Mouse (Mus musculus) heart, adult 2 months (tissue): ENCODE measurements around the gene Ago1. TPM values are rescaled to one million over a fixed set of nuclear protein-coding genes. Genes with fewer than 3 reads are reported as not detected.
A peak's percentile ranks its signal among the peaks of the same experiment; 100 is the strongest.

Experiments
- DNase-seq, 2 experiments: peaks; one replicate each; pipeline ENCODE4 v3.0.0; 2021
- H3K27ac ChIP-seq: fragments of 200-600 bp; 2 replicates; pipeline ENCODE4 v1.8.1; 2022
- H3K27me3 ChIP-seq: fragments of 200-500 bp; 2 replicates; pipeline ENCODE4 v1.6.1; 2012; ENCODE audit warnings: mild to moderate bottlenecking, low read length, inconsistent platforms, mixed read lengths; ENCODE audit not compliant: control insufficient read depth, insufficient read depth
- H3K36me3 ChIP-seq: fragments of 200-500 bp; 2 replicates; pipeline ENCODE4 v1.6.1; 2012; ENCODE audit warnings: low read length, inconsistent platforms; ENCODE audit not compliant: control insufficient read depth, insufficient read depth
- H3K4me1 ChIP-seq: fragments of 200-500 bp; 2 replicates; pipeline ENCODE4 v1.6.1; 2011; ENCODE audit warnings: low read length; ENCODE audit not compliant: control insufficient read depth, insufficient read depth
- H3K4me3 ChIP-seq: fragments of 200-600 bp; 2 replicates; pipeline ENCODE4 v1.8.1; 2022
- H3K79me2 ChIP-seq: fragments of 200-500 bp; replicated peaks from 2 replicates; pipeline ENCODE4 v1.6.1; 2012; ENCODE audit warnings: mild to moderate bottlenecking, inconsistent platforms, low read length, moderate library complexity, mixed read lengths; ENCODE audit not compliant: control insufficient read depth, insufficient read depth
- H3K9ac ChIP-seq: fragments of 200-500 bp; 2 replicates; pipeline ENCODE4 v1.6.1; 2012; ENCODE audit warnings: low read depth, mild to moderate bottlenecking, control low read depth, inconsistent platforms, low read length, mixed read lengths
- CTCF ChIP-seq: fragments of 200-600 bp; IDR thresholded peaks from 2 replicates; pipeline ENCODE4 v1.8.1; 2022; ENCODE audit warnings: antibody characterized with exemption, mild to moderate bottlenecking, moderate library complexity
- EP300 ChIP-seq: fragments of 200-500 bp; IDR thresholded peaks from 2 replicates; pipeline ENCODE4 v1.6.1; 2011; ENCODE audit warnings: low read depth, low read length, control low read depth; ENCODE audit not compliant: insufficient read depth
- POLR2A ChIP-seq: fragments of 200-500 bp; IDR thresholded peaks from 2 replicates; pipeline ENCODE4 v1.6.1; 2011; ENCODE audit warnings: mild to moderate bottlenecking, low read depth, low read length, control low read depth; ENCODE audit not compliant: insufficient read depth
- WGBS: fragments of 180-500 bp; shearing (Covaris S2); methylation state at CpG from one replicate; pipeline ENCODE4 v1.1.7; 2018; 5-methylcytosine and 5-hydroxymethylcytosine counted together
- intact Hi-C: fragments of 180-260 bp; cut with DNase I; formaldehyde crosslinking; loops from one replicate; pipeline ENCODE4 v1.15.1; 2025
- polyA plus RNA-seq: library from polyadenylated mRNA; depleted of rRNA; stranded (reverse); fragments of >200 nt; gene quantifications from 2 replicates; pipeline ENCODE4 v1.2.3, GENCODE M21; 2012
- total RNA-seq, 2 experiments: library from RNA; stranded (reverse); gene quantifications; 2 replicates each; pipeline ENCODE4 v1.2.3; 2021

The Ago1 gene
- total and polyA plus RNA-seq, 3 experiments: 7.5 to 12.3 (median 11.5) TPM

DNA sequence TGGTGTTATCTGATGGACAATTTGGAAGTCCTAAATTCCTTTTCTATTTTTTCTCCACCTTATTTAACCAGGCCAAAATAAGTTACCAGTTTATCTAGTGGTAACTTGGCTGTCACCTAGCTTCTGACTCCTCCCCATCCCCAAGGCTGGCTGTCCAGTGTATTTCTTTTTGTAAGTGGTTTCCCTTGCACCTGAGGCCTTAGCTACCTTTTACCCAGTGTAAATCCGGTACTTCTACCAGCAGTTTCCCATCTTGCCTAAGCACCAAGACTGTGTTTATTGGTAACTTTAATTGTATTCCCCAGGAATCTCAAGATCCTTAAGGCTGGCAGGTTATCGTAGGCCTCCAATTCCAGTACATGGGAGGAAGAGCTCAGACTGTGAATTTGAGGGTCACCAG, 34.3 kb downstream of the Ago1 start:
- no peak overlapping the region for H3K9ac ChIP-seq
- TF ChIP-seq CTCF (no peak), EP300 (no peak), POLR2A (no peak)
- WGBS: 90% methylated on average over 2 of the region's 2 CpGs
- H3K4me3 ChIP-seq: no peak overlapping the region
- H3K4me1 ChIP-seq: no peaks in the 10 kb centered on the region
- H3K27ac ChIP-seq: no peak overlapping the region
- no peaks in the 10 kb centered on the region for H3K79me2 ChIP-seq
- intact Hi-C loops: no loop called here
- no peaks in the 10 kb centered on the region for H3K36me3 ChIP-seq
- no peak for DNase-seq
- H3K27me3 ChIP-seq: no peaks in the 10 kb centered on the region

DNA sequence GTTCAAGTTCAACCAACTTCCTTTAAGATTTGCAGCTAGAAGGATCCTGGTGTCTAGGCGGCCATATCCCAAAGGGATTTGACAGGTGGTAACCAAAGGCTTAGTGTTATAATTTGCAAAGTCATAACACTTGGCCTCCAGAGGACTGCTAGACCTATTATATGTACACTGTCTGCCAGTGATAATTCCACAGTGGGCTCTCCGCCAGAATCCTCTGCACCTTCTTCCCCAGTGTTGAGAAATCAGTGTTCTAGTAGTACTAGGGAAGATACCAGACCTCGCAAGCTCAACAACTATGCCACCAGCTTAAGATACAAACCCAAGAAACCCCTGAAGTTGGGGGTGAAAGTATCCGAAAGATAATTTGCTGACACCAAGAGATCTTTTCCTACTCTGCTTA, 35.2 kb downstream of the Ago1 start:
- no peaks in the 10 kb centered on the region for H3K36me3 ChIP-seq
- intact Hi-C loops: no loop called here
- H3K4me3 ChIP-seq: no peak overlapping the region
- no peak overlapping the region for H3K9ac ChIP-seq
- peaks cover 4% of the 10 kb centered on the region for H3K4me1 ChIP-seq
- TF ChIP-seq POLR2A: no peak
- WGBS: 86% methylated on average over 4 of the region's 4 CpGs
- H3K27me3 ChIP-seq: no peaks in the 10 kb centered on the region
- no peaks in the 10 kb centered on the region for H3K79me2 ChIP-seq
- H3K27ac ChIP-seq: no peak overlapping the region
- DNase-seq: no peak

DNA sequence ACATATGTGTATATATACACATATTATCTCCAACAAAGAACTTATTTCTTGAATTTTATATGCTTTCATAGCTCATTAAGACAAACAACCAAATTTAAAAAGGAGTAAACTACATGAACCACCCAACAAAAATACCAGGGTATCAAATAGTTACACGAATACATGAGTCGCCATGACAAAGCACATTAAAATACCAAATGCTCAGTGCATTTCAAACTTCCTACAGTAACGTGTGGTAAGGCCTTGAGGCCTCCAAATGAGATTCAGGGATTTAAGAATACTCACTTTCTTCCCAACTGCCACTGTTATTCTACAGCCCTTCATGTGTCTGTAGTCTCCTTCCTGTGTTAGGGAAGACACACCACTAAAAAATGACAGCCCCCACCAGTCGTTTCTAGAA, 36.6 kb downstream of the Ago1 start:
- intact Hi-C loops: no loop called here
- H3K4me1 ChIP-seq: peaks cover 4% of the 10 kb centered on the region
- H3K4me3 ChIP-seq: no peak overlapping the region
- no peak overlapping the region for H3K9ac ChIP-seq
- no peaks in the 10 kb centered on the region for H3K27me3 ChIP-seq
- H3K36me3 ChIP-seq: no peaks in the 10 kb centered on the region
- DNase-seq: no peak
- H3K27ac ChIP-seq: no peak overlapping the region
- TF ChIP-seq POLR2A (no peak), CTCF (no peak), EP300 (no peak)
- WGBS: 83% methylated on average over 4 of the region's 4 CpGs
- H3K79me2 ChIP-seq: no peaks in the 10 kb centered on the region

DNA sequence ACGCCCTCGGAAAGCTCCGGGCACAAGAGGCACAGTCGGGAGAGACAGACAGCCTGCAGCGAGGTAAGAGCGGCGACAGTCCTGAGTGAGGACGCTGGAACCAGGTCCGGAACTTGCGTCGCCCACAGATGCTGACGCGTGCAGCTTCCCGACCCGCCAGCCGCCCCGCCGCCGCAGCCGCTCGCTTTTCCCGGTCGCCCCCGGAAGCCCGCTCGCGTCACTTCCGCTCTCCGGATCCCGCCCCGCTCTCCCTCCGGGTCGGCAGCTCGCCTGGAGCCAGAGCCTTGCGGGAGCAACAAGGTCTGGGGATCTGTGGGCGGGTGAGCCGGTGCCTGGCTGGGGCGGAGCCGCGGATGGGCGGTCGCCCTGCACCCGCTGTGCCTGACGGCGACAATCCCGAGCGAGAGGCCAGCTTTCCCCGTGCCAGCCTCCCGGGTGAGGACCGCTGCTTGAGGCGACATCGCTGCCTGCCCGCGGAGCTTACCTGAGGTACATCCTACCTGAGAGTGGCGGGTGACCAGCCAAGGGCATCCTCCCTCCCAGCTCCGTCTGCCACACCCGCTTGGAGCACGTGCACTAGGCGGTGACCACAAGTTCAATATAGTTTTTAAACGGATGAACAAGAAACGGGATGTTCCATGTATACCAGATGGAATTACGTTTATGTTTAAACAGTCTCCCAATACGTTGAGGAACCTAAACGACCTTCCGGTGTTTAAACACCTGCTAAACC, 38.9 kb downstream of the Ago1 start, which contains the start of gene Ago3:
TSS of gene Ago3 (minus strand) at position 210 of the 733 bp plus-strand sequence.
- H3K4me3 ChIP-seq: peak within 1 kb of the TSS; percentile 65
- TF ChIP-seq EP300: 0 out of 2 replicates have a peak, but pooled peaks have one; percentile 19
- peak; percentile 76 for TF ChIP-seq POLR2A
- TF ChIP-seq CTCF: no peak
- H3K79me2 ChIP-seq: no peaks in the 10 kb centered on the region
- under 1% methylated on average over 65 of the region's 65 CpGs for WGBS
- intact Hi-C loops: loop anchor here (2.0 to 5.0 kb wide), 2 partner anchors 39 to 107 kb away; partner anchors contain the start of genes Adprhl2 and Ago1
- peak; percentile 96 to 98 for DNase-seq
- H3K4me1 ChIP-seq: peaks cover 4% of the 10 kb centered on the region
- H3K27me3 ChIP-seq: no peaks in the 10 kb centered on the region
- H3K27ac ChIP-seq: peak within 1 kb of the TSS; percentile 94
- H3K36me3 ChIP-seq: no peaks in the 10 kb centered on the region; the same call in 1 of the 2 replicates
- H3K9ac ChIP-seq: peak within 1 kb of the TSS; percentile 92

DNA sequence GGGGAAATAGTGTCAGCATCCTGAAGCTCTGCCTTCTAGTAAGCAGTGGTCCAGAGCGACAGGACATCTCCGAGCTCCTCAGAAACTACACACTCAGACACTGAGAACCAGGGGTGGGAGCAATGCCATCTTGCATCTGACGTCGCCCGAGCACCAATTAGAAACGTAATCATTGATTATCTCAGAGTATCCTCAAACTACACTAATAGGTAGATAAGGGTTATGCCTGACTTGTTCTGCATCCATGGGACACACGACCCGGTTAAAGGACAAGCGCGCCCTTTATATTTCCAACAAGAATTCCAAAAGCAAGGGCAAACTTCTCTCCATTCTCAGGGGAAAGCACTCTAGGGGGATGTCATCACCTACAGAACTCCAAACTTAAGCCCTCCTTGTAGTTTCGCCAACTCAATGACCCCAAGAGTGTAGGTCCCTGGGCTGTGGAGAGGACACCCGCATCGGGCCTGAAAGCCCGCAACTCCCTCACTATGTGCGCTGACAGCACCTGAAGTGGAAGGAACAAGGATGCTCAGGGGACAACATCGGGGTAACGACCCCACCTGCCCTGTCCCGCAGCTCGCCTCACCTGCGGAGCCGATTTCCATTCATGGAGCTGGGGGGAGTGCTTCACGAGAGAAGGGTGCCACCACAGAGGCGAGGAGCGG, 39.6 kb downstream of the Ago1 start:
- WGBS: 1% methylated on average over 24 of the region's 24 CpGs
- Histone ChIP-seq H3K4me3 (peak overlapping the region; percentile 65), H3K4me1 (peaks cover 4% of the 10 kb centered on the region), H3K9ac (peak overlapping the region; percentile 92), H3K79me2 (no peaks in the 10 kb centered on the region), H3K36me3 (no peaks in the 10 kb centered on the region; the same call in 1 of the 2 replicates), H3K27ac (peak overlapping the region; percentile 94), H3K27me3 (no peaks in the 10 kb centered on the region)
- TF ChIP-seq CTCF (no peak), EP300 (no peak), POLR2A (no peak)
- intact Hi-C loops: loop anchor here (2.0 to 5.0 kb wide), 2 partner anchors 40 to 107 kb away; partner anchors contain the start of genes Adprhl2 and Ago1
- DNase-seq: no peak

DNA sequence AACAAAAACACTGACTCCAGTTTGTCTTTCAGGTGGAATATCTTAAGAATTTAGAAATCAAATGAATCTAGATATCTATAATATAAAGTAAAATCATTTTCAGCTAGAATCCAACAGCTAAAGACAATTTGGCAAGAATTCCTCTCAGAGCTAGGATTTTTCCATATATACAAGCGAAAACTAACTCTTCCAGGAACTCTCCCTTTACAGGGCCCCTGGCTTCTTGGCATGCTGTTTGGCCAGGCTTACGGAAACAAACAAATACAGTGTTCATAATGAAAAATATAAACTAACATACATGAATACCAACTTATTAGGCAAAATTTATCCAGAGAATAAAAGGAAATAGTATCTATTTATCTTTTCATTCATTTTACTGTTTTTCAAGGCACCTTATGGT, 44.5 kb downstream of the Ago1 start:
- intact Hi-C loops: no loop called here
- 76% methylated on average over 2 of the region's 2 CpGs for WGBS
- no peak overlapping the region for H3K4me3 ChIP-seq

More for the DNA sequence above, 44.5 kb downstream of the Ago1 start:
- H3K79me2 ChIP-seq: peaks cover 4% of the 10 kb centered on the region; the same call in 1 of the 2 replicates
- TF ChIP-seq CTCF (no peak), POLR2A (no peak), EP300 (no peak)
- no peak overlapping the region for H3K9ac ChIP-seq
- DNase-seq: no peak
- peaks cover 4% of the 10 kb centered on the region for H3K4me1 ChIP-seq
- no peaks in the 10 kb centered on the region; the same call in 1 of the 2 replicates for H3K36me3 ChIP-seq
- H3K27me3 ChIP-seq: no peaks in the 10 kb centered on the region
- no peak overlapping the region for H3K27ac ChIP-seq
